Mouse (Mus musculus): ENCODE data around the gene Smndc1.

- 0 out of 2 replicates have a peak, but pooled peaks have one; percentile 24 for TF ChIP-seq POLR2A (IDR thresholded peaks at IDR 0.05; ENCODE audit: insufficient read depth, low read depth, low read length)
- no peak for TF ChIP-seq CTCF (IDR thresholded peaks at IDR 0.05; ENCODE audit: insufficient read depth, low read depth, low read length)
These were observed 40.0 kb upstream of the Smndc1 start for GRCm38 (mm10) chr19:53430356-53430755.

Measured in olfactory bulb, adult 2 months (tissue).